9 mouse cellular contexts compared by ENCODE assay signal in genomic region chr7:133775796-133776625, GRCm38 (mm10). TPM values are rescaled to one million over a fixed set of nuclear protein-coding genes. Genes with fewer than 3 reads are reported as not detected.
DNase-seq lines count a peak whose midpoint lies in the region; TF ChIP-seq lines count a peak whose summit lies in the region.
"Had no signal": no experiment of that assay in that cellular context is flagged by ENCODE, and none has a peak within 500 bp of the region (broad histone marks: within the 10 kb centered on the region; RNA-seq: fewer than 3 reads in every experiment).

No protein-coding gene starts in this region.

- no peak for TF ChIP-seq CTCF in bone marrow macrophage, adult 2 months (IDR thresholded peaks at IDR 0.05; ENCODE audit: low read depth, low read length)
- TF ChIP-seq CTCF in kidney, adult 2 months (conservative IDR thresholded peaks at IDR 0.05; ENCODE audit: insufficient read depth, insufficient read length, low read depth, low read length), result no peak

- DNase-seq in cerebellum, adult 11-12 months, result peak; percentile 60
- DNase-seq in cerebellum, adult 11 months, result no peak
- peak; percentile 18 for DNase-seq in 3T3-L1 (ENCODE audit: low read depth, low spot score)
- DNase-seq in gastrocnemius, postnatal 25 days, result peak; percentile 12
- DNase-seq in kidney, adult 2 months, result peak; percentile 58
- peak; percentile 53 for DNase-seq in lung, postnatal 10 days
- DNase-seq in skeletal muscle tissue, adult 2 months (ENCODE audit: low read depth, low spot score), result peak; percentile 52

- peaks cover 19% of the 10 kb centered on the region for H3K4me1 ChIP-seq in bone marrow macrophage, adult 2 months (ENCODE audit: control insufficient read depth, insufficient read depth, low read length)
- no peaks in the 10 kb centered on the region; the same call in 1 of the 2 replicates for H3K4me1 ChIP-seq in kidney, adult 2 months (ENCODE audit: control insufficient read depth, insufficient read depth, low read length)

- no peaks in the 10 kb centered on the region for H3K36me3 ChIP-seq in kidney, adult 2 months (ENCODE audit: control insufficient read depth, insufficient read depth, low read length)

- no peak overlapping the region for H3K27ac ChIP-seq in bone marrow macrophage, adult 2 months (ENCODE audit: insufficient read depth, low read depth, low read length)
- H3K27ac ChIP-seq in kidney, adult 2 months (ENCODE audit: insufficient read depth, low read depth, low read length), result 0 out of 2 replicates have a peak overlapping the region, but pooled peaks have one; percentile 14

- no peak for TF ChIP-seq POLR2A in bone marrow macrophage, adult 2 months (IDR thresholded peaks at IDR 0.05; ENCODE audit: borderline replicate concordance, low read depth, low read length)
- no peak for TF ChIP-seq POLR2A in kidney, adult 2 months (IDR thresholded peaks at IDR 0.05; ENCODE audit: low read depth, low read length)

- 8% methylated on average over 38 of the region's 38 CpGs for WGBS in kidney, adult 2 months

- peak overlapping the region; percentile 78 for H3K4me3 ChIP-seq in bone marrow macrophage, adult 2 months (ENCODE audit: insufficient read depth, low read length)
- peak overlapping the region; percentile 76 for H3K4me3 ChIP-seq in kidney, adult 2 months (ENCODE audit: insufficient read depth, low read depth, low read length)

- no peaks in the 10 kb centered on the region for H3K27me3 ChIP-seq in kidney, adult 2 months (replicated peaks; ENCODE audit: control insufficient read depth, insufficient read depth, low read length)

RNA-seq across cellular contexts. Expression of gene Fank1, which starts 0.7 kb away (rescaled TPM):
- not detected in 2 replicates for polyA plus RNA-seq in bone marrow macrophage, adult 2 months (2012; ENCODE audit: insufficient read depth, insufficient read length, missing spikeins)
- not detected for total RNA-seq in gastrocnemius, postnatal 25 days (2021)
- 0.08 and 0.09 TPM in 2 replicates for polyA plus RNA-seq in kidney, adult 2 months (2012; rRNA removed)
- total RNA-seq: heart, postnatal 36 days had no signal

RNA-seq across cellular contexts. Expression of gene Dhx32, which starts 6.5 kb away (rescaled TPM):
- 13.7 and 16.0 TPM in 2 replicates for polyA plus RNA-seq in bone marrow macrophage, adult 2 months (2012; ENCODE audit: insufficient read depth, insufficient read length, missing spikeins)
- total RNA-seq in gastrocnemius, postnatal 25 days (2021), result 10 to 100 TPM; 28.0 to 38.2 TPM
- polyA plus RNA-seq in kidney, adult 2 months (2012; rRNA removed), result 26.1 and 28.1 TPM in 2 replicates
